Mouse (Mus musculus): ENCODE data around the gene Pcbp2.

Gene Pcbp2

GRCm38 (mm10) chr15:102506464-102506830 lies 36.1 kb downstream of the Pcbp2 start:
- DNase-seq (ENCODE audit: low spot score), result no peak

GRCm38 (mm10) chr15:102506864-102507263 lies 36.5 kb downstream of the Pcbp2 start:
- peak; percentile 19 for DNase-seq (ENCODE audit: low spot score)

DNA sequence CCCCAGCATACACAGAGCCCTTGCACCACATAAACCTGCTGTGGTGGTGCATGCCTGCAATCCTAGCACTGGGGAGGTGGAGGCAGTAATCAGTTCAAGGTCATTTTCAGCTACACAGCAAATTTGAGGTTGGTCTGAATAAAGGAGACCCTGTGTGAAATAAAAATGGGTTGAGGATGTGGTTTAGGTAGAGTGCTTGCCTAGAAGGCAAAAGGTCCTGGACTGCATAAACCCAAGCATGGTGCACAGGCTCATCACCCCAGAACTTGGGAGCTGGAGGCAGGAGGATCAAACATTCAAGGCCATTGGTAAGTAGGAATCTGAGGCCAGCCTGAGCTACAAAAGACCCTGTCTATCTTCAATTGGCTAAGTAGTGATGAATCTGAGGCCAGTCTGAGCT lies 37.2 kb downstream of the Pcbp2 start:
- no peak for DNase-seq (ENCODE audit: low spot score)

GRCm38 (mm10) chr15:102508336-102508735 lies 38.0 kb downstream of the Pcbp2 start:
- DNase-seq (ENCODE audit: low spot score), result peak; percentile 30

DNA sequence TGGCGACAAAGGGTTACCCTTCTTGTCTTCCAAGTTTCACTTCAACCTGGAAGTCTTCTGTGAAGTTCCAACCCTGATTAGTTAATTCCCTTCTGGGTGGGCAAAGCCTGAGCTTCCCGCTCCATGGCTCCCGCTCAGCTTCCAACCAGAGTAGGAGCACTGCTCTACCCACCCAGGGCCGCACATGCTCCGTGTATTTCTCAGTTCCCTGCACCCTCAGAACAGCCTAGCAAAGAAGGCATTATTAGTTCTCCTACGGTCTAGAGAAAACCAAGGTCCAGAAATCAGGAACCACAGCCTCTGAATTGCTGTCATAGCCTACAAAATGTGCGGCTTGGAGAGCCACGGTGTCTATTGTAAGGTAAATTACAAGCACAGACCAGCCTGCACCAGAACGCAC lies 39.8 kb downstream of the Pcbp2 start:
- no peak for DNase-seq (ENCODE audit: low spot score)

GRCm38 (mm10) chr15:102510590-102511284 lies 40.4 kb downstream of the Pcbp2 start:
- DNase-seq (ENCODE audit: low spot score), result peak; percentile 95

DNA sequence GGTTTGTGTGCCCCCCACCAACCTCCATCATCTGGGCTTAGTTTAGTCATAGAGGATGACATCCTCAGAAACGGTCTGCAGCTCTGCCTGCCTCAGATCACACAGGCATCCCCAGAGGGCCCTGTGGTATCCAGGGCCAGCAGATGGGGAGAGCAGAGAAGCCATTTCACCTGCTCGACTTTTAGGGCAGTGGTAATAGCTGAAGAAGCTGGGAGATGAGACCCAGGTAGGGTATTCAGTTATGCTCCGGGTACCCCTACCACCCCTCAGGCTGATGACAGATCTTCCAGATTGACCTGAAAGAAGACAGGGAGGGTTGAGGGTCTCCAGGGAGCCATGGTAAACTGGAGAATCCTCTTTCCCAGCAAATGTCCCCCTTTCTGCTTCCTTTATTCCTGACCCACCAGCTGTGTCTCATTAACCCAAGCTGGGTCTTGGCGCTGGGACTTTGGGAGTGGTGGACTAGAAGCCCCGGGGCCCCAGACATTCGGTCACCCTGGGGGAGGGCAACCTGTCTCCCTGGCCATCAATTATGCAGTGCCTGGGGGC lies 41.0 kb downstream of the Pcbp2 start:
- no peak for DNase-seq (ENCODE audit: low spot score)

GRCm38 (mm10) chr15:102512010-102512409 lies 41.7 kb downstream of the Pcbp2 start:
- DNase-seq (ENCODE audit: low spot score), result no peak

GRCm38 (mm10) chr15:102512471-102512870 lies 42.1 kb downstream of the Pcbp2 start:
- DNase-seq (ENCODE audit: low spot score), result no peak

DNA sequence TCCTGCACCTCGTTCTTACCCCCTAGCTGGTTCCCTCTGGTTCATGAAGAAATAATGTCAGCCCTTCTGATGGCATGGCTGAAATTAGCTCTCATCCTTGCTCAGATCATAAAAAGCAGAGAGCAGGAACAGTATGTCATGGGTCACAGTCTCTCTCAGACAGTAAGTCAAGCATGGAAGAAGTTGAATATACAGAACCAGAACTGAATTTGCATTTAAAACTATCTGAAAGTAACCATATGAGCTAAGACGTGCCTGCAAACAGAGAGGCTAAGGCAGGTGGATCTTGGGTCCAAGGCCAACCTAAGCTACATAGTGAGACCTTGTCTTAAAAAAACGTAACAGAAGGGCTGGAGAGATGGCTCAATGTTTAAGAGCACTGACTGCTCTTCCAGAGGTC lies 42.7 kb downstream of the Pcbp2 start:
- DNase-seq (ENCODE audit: low spot score), result no peak

GRCm38 (mm10) chr15:102515261-102515660 lies 44.9 kb downstream of the Pcbp2 start:
- no peak for DNase-seq (ENCODE audit: low spot score)

DNA sequence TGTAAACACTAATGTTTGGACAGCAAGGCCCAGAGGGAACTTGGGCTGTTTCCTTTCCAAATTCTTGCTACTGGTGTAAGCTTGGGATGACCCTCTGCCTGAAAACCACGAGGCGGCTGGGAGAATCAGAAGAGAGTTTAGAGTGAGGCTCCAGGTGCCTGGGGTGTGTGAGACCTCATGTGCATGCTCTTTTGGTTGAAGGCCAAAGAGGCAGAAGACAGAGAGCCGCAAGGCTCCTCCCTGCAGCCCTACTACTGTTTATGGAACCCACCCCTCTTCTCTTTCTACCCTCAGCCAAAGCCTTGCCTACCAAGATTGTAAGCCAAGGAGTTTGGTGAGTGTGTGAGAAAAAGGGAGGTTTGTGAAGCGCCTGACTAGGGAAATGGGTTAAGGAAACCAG lies 45.5 kb downstream of the Pcbp2 start:
- no peak for DNase-seq (ENCODE audit: low spot score)

DNA sequence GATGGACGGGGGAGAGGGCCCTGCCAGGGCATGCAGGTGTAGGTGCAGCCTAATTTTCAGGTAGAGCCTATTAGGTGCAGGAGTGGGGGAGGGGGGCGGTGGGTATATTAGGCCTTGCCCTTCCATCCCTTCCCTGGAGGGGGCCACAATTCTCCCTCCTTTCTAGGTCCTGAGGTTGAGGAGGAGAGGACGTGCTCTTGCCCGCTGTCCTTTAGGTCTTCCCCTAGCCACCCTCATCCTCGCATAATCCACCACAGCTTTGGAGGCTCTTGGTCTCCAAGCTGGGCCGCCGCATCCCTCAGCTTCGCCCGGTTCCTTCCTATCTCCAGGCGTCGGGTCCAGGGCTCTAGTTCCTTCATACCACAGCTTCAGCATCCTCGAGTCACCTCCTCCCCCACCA lies 46.0 kb downstream of the Pcbp2 start:
- no peak for DNase-seq (ENCODE audit: low spot score)

DNA sequence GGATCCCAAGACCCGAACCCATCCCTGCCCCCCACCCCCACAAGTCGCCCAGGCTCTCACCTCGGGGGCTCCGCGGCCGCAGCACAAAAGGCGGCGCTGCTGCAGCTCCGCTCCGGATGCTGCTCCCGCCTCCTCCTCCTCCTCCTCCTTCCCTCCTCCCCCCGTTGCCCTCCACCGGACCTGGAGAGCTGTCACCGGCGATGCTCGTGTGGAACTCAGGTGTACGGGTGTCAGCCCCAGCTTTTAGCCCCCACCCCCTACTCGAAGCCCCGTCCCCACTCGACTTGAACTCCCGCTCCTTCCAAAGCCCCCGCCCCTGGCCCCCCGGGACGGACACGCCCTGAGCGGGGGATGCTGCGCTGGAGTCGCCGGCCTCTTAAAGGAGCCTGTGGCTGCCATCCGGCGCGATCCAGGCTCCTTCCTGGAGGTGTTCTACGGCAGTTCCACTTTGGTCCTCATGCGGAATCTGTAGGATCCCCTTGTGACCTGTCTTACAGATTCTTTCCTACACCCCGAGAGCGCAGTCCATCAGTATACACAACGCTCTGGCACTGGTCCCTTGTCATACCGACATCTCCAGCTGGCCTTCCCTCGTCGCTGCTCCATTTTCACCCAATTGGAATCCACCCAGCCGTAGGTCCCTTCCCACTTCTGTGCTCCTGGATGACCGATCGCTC lies 46.5 kb downstream of the Pcbp2 start, which contains the start of gene Map3k12:
Gene Map3k12 (minus strand): TSS at position 337 of the 677 bp plus-strand sequence.
- DNase-seq (ENCODE audit: low spot score), result peak; percentile 84

GRCm38 (mm10) chr15:102517631-102517975 lies 47.3 kb downstream of the Pcbp2 start:
- no peak for DNase-seq (ENCODE audit: low spot score)

- peak; percentile 98 for DNase-seq (ENCODE audit: low spot score)
Observed at GRCm38 (mm10) chr15:102517976-102518858, 47.9 kb downstream of the Pcbp2 start, which contains the start of gene Tarbp2. Gene Tarbp2, plus strand, starts transcription at chr15:102518192.

DNA sequence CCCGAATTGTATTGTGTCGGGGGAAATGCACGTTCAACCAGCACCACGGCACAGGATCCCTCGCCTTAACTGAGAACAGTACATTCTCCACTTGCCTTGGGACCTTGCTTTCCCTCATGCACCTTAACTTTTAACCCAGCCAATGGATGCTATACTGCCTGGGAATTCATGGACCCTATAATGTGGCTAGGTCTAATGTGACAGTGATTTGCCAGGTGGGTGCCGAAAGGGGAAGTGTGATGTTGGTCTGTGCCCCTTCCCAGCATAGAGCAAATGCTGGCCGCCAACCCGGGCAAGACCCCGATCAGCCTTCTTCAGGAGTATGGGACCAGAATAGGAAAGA lies 48.5 kb downstream of the Pcbp2 start:
- DNase-seq (ENCODE audit: low spot score), result no peak

DNA sequence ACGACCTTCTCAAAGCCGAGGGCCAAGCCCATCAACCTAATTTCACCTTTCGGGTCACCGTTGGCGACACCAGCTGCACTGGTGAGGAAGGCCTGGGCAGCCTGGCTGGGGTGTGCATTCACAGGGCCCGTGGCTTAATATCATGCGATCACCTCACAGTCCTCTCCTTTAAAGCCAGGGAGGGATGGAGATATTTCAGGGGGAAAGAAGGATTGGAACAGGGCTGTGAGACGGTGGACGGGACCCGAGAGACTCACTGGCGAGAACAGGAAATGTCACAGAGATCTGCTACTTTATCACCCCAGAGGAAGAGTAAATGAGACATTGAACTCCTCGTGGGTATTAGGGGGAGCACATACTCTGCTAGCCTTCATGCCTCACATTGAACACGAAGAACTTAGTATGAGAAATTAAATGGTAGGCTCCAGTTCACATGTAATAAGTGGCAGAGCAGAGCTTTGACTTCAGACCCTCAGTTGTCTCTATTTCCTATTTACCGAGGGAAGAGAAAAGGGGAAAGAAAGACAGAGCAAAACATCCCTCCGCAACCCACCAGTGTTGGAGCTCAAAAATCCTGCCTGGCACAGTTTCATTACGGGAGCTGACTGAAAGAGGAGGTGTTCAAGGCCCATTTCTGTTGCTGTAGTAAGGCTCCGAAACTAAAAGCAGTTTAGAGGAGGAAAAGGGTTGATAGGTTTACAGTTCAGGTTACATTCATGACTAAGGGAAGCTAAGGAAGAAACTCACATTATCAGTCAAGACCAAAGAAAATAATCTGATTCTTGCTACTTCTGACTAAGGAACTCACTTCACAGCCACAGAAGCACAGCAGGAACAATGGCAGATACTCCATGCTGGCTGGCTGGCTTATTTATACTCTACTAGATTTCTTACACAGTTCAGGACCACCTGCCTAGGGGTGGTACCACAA lies 49.1 kb downstream of the Pcbp2 start:
- DNase-seq (ENCODE audit: low spot score), result no peak

DNA sequence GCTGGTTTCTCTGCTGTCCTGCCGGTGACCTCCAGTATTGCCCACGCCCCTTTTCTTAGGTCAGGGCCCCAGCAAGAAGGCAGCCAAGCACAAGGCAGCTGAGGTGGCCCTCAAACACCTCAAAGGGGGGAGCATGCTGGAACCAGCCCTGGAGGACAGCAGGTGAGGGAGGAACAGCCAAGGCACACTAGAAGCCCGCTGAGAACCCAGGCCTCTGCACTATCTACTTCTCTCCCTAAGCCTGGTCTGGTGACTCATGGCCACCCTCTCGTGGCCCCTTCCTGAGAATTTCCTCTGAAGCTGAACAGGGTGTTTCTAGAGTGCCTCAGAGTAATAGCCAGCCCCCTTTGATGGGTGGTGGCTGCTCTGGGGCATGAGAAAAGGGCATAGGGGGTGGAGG lies 50.1 kb downstream of the Pcbp2 start:
- DNase-seq (ENCODE audit: low spot score), result no peak

DNA sequence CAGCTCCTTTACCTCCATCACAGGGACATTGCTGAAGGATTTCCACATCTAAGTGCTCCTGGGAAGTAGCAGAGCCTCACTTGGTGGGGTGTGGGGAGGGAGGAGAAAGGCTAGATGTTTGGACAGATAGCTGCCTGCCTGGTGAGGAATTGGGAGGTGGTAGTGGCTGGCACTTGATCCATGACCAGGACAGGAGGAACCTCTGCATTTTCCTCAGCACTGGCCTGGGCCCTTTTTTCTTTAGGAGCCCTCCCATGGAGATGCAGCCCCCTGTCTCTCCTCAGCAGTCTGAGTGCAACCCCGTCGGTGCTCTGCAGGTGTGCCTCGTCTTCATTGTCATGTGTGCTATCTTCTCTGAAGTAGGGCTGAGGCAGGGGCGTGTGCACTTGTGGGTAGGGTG lies 51.1 kb downstream of the Pcbp2 start:
- no peak for DNase-seq (ENCODE audit: low spot score)

GRCm38 (mm10) chr15:102524892-102525485 lies 54.6 kb downstream of the Pcbp2 start, which contains the start of gene Npff:
Gene Npff, minus strand, starts transcription at chr15:102524942.
- peak; percentile 84 for DNase-seq (ENCODE audit: low spot score)

Measured in testis, postnatal 10 days (tissue).